Mouse (Mus musculus) layer of hippocampus, adult 2 months (tissue): ENCODE measurements at regions not wholly inside any gene's neighbourhood (a gene's known extent, or its start where the extent isn't known, plus 50 kb on each side); places are given as distances from the start of the nearest gene placed in this dataset.
"Not testable (repeated sequence)": the region's sequence is repeated elsewhere in the genome, so short reads cannot be mapped to it uniquely, and the experiment has no call there.

ENCODE experiments used
- DNase-seq, 2 experiments: peaks; one replicate each; pipeline ENCODE4 v3.0.0; 2022; ENCODE audit warnings: low spot score in 2 of 2
- H3K27ac ChIP-seq: fragments of 200-600 bp; 2 replicates; pipeline ENCODE4 v1.8.1; 2022
- H3K4me3 ChIP-seq: fragments of 200-600 bp; 2 replicates; pipeline ENCODE4 v1.8.1; 2022; ENCODE audit warnings: mild to moderate bottlenecking
- CTCF ChIP-seq: fragments of 200-600 bp; conservative IDR thresholded peaks from 2 replicates; pipeline ENCODE4 v1.8.1; 2022; ENCODE audit warnings: antibody characterized with exemption, mild to moderate bottlenecking, moderate library complexity

DNA sequence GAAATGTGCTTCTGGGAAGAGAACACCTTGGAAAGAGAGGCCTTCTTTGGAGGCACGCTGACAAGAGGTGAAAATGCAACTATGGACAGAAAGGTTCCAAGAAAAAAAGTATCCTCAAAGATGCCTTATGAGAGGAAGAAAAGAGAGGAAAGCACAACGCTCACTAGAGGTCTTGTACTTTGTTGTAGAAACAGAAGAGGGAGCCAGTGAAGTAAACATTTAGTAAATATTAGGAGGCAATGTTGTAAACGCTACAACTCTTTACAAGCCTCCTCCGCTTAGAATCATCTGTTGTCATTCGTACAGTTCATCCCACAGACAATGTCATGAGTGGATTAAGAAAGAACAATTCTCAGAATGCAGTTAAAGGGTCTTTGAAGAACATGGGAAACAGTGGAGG is 77.4 kb downstream of the Tfpi2 start:
- Histone ChIP-seq H3K4me3 (no peak overlapping the region), H3K27ac (no peak overlapping the region)
- no peak for DNase-seq
- peak; percentile 71 for TF ChIP-seq CTCF

GRCm38 (mm10) chr6:3904704-3905103 is 84.0 kb downstream of the Tfpi2 start:
- H3K4me3 ChIP-seq = no peak overlapping the region
- DNase-seq = no peak
- H3K27ac ChIP-seq = no peak overlapping the region
- no peak for TF ChIP-seq CTCF

- not testable (repeated sequence) for H3K27ac ChIP-seq, DNase-seq, H3K4me3 ChIP-seq
These were observed 111.3 kb upstream of the Calcr start for GRCm38 (mm10) chr6:3875816-3876215.

- H3K4me3 ChIP-seq, H3K27ac ChIP-seq, DNase-seq: not testable (repeated sequence)
These were observed 110.3 kb upstream of the Calcr start for GRCm38 (mm10) chr6:3874826-3875225.

GRCm38 (mm10) chr6:3861046-3861445 is 96.5 kb upstream of the Calcr start:
- Histone ChIP-seq H3K27ac (no peak overlapping the region), H3K4me3 (no peak overlapping the region)
- DNase-seq = peak; percentile 35 to 50
- no peak for TF ChIP-seq CTCF

DNA sequence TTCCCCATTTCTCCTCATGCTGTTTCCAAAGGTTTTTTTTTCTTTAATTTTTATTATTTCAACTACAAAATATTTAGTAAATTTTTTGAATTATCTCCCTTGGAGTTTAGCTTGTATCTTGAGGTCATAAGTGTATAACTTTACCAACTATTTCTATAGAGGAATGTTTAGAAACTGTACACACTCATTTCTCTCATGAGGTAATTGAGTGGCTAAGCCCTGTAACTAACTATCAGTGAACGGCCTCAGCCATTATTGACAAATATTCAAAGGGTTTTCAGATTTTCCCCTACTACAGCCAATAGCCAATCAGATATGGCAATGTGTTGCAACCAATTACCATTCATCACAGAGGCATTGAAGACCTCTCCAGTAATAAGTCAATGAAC is 96.1 kb upstream of the Calcr start:
- no peak for TF ChIP-seq CTCF
- H3K4me3 ChIP-seq = no peak overlapping the region
- H3K27ac ChIP-seq = no peak overlapping the region
- no peak for DNase-seq

DNA sequence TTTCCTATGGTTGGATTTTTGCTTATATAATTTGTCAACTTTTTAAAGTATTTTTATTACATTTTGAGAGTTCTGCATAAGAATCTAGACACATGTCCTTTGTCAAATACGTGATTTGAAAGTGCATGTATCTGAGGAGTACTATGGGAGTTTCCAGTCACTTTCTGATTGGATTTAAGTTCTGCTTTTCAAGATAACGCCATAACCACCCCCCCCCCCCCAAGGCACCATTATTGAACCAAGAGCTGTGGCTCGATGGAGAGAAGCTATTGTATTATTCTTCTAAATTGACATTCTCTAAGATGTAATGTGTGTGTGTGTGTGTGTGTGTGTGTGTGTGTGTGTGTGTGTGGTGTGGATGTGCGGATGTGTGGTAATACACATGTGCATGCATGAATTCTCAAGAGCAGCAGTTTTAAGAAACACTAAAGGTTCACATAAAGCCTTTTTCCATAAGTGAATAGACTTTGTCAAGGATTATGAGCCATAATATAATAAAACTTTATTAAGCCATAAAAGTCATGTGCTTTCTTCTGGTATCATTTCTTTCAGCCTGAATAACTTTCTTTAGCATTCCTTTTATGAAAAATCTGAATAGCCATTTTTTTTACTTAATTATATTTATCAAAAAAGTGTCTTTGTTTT is 95.5 kb upstream of the Calcr start:
- no peak for TF ChIP-seq CTCF
- H3K4me3 ChIP-seq = no peak overlapping the region
- H3K27ac ChIP-seq = no peak overlapping the region
- DNase-seq = no peak

- Histone ChIP-seq H3K27ac (no peak overlapping the region), H3K4me3 (no peak overlapping the region)
- no peak for DNase-seq
- no peak for TF ChIP-seq CTCF
These were observed 85.6 kb upstream of the Calcr start for GRCm38 (mm10) chr6:3850146-3850545.
